Mouse (Mus musculus): ENCODE data around the gene 2900011O08Rik.

2900011O08Rik gene

GRCm38 (mm10) chr16:14137976-14138561 is 151.7 kb downstream of the 2900011O08Rik start:
- DNase-seq (ENCODE audit: low spot score), result no peak

- no peak for DNase-seq (ENCODE audit: low spot score)
Measured at GRCm38 (mm10) chr16:14139106-14139505, 152.7 kb downstream of the 2900011O08Rik start.

DNA sequence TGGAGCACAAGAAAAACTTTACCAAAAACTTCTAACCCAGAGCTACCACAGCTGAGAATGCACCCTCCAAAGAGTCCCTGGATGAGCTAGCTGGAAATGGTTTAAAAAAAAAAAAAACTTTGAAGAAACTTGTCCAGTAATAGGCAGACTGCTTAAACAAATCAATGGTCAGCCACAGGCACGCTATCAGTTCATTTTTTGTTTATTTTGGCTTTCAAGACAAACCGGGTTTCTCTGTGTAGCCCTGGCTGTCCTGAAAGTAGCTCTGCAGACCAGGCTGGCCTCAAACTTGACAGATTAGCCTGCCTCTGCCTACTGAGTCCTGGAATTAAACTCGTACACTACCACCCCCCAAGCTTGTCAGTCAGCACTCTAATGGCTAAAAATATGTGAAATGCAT is 156.9 kb downstream of the 2900011O08Rik start:
- no peak for DNase-seq (ENCODE audit: low spot score)

GRCm38 (mm10) chr16:14147712-14148111 is 161.3 kb downstream of the 2900011O08Rik start:
- no peak for DNase-seq (ENCODE audit: low spot score)
